Mouse (Mus musculus): ENCODE data around the gene Astn2.
"Not testable (repeated sequence)": the region's sequence is repeated elsewhere in the genome, so short reads cannot be mapped to it uniquely, and the experiment has no call there.

Astn2 gene

GRCm38 (mm10) chr4:65744788-65745187, 659.6 kb downstream of the Astn2 start:
- no peak for DNase-seq

- DNase-seq = no peak
Observed at GRCm38 (mm10) chr4:65744088-65744610, 660.3 kb downstream of the Astn2 start.

- DNase-seq = no peak
Observed at GRCm38 (mm10) chr4:65743160-65743691, 661.2 kb downstream of the Astn2 start.

GRCm38 (mm10) chr4:65724414-65724813, 680.0 kb downstream of the Astn2 start:
- DNase-seq = no peak

GRCm38 (mm10) chr4:65719610-65720009, 684.8 kb downstream of the Astn2 start:
- DNase-seq = no peak

GRCm38 (mm10) chr4:65717899-65718298, 686.5 kb downstream of the Astn2 start:
- no peak for DNase-seq

- DNase-seq = peak in 1 of 2 experiments; percentile 31
Observed at GRCm38 (mm10) chr4:65716086-65716485, 688.3 kb downstream of the Astn2 start.

- peak; percentile 41 to 61 for DNase-seq
Observed at GRCm38 (mm10) chr4:65711678-65712077, 692.7 kb downstream of the Astn2 start.

GRCm38 (mm10) chr4:65710623-65711022, 693.8 kb downstream of the Astn2 start:
- no peak for DNase-seq

GRCm38 (mm10) chr4:65701848-65702247, 702.6 kb downstream of the Astn2 start:
- no peak for DNase-seq

GRCm38 (mm10) chr4:65699743-65700361, 704.6 kb downstream of the Astn2 start:
- no peak for DNase-seq

GRCm38 (mm10) chr4:65695241-65695640, 709.2 kb downstream of the Astn2 start:
- no peak for DNase-seq

- DNase-seq = peak; percentile 30 to 46
Observed at GRCm38 (mm10) chr4:65694011-65694410, 710.4 kb downstream of the Astn2 start.

- no peak for DNase-seq
Observed at GRCm38 (mm10) chr4:65687006-65687723, 717.2 kb downstream of the Astn2 start.

- no peak for DNase-seq
Observed at GRCm38 (mm10) chr4:65686258-65687005, 718.0 kb downstream of the Astn2 start.

- DNase-seq = peak; percentile 21 to 22
Observed at GRCm38 (mm10) chr4:65684401-65684800, 720.0 kb downstream of the Astn2 start.

- not testable (repeated sequence) for DNase-seq
Observed at GRCm38 (mm10) chr4:65679786-65680185, 724.6 kb downstream of the Astn2 start.

- no peak for DNase-seq
Observed at GRCm38 (mm10) chr4:65678929-65679328, 725.5 kb downstream of the Astn2 start.

- no peak for DNase-seq
Observed at GRCm38 (mm10) chr4:65678495-65678894, 725.9 kb downstream of the Astn2 start.

GRCm38 (mm10) chr4:65674267-65674978, 730.0 kb downstream of the Astn2 start:
- peak; percentile 44 to 75 for DNase-seq

GRCm38 (mm10) chr4:65673418-65673933, 730.9 kb downstream of the Astn2 start:
- DNase-seq = peak in 1 of 2 experiments; percentile 37

- DNase-seq = no peak
Observed at GRCm38 (mm10) chr4:65672294-65672693, 732.1 kb downstream of the Astn2 start.
